Mouse (Mus musculus): Measurements from ENCODE around the gene Elp5. TPM values are rescaled to one million over a fixed set of nuclear protein-coding genes. Genes with fewer than 3 reads are reported as not detected.

The Elp5 gene
- polyA plus RNA-seq, 1 experiment from 2014 or later = 168 TPM

GRCm38 (mm10) chr11:70024151-70024514 lies 41.8 kb upstream of the Elp5 start:
- H3K9ac ChIP-seq (ENCODE audit: low read length) = peak overlapping the region; percentile 44
- peak overlapping the region; percentile 60 for H3K4me2 ChIP-seq (ENCODE audit: low read depth)
- ATAC-seq (ENCODE audit: insufficient read depth, low FRiP score, low TSS enrichment) (no peak), DNase-seq (ENCODE audit: low spot score) (no peak)
- H3K36me3 ChIP-seq (ENCODE audit: control insufficient read depth, insufficient read depth, low read length) = no peaks in the 10 kb centered on the region
- H3K9me3 ChIP-seq (ENCODE audit: control insufficient read depth, low read length) = no peaks in the 10 kb centered on the region
- H3K4me3 ChIP-seq (ENCODE audit: low read depth, low read length) = peak overlapping the region; percentile 35
- peaks cover 46% of the 10 kb centered on the region for H3K4me1 ChIP-seq (ENCODE audit: control insufficient read depth, insufficient read depth, low read length)
- WGBS = 20% methylated on average over 6 of the region's 6 CpGs
- peak overlapping the region; percentile 6; the same call in 1 of the 2 replicates for H3K27ac ChIP-seq (ENCODE audit: low read depth, low read length)
- no peaks in the 10 kb centered on the region for H3K27me3 ChIP-seq (ENCODE audit: control insufficient read depth, insufficient read depth, low read length)

GRCm38 (mm10) chr11:70023481-70024150 lies 41.3 kb upstream of the Elp5 start:
- ATAC-seq (ENCODE audit: insufficient read depth, low FRiP score, low TSS enrichment) (no peak), DNase-seq (ENCODE audit: low spot score) (peak; percentile 73)
- Histone ChIP-seq H3K27ac (ENCODE audit: low read depth, low read length) (no peak overlapping the region; the same call in 1 of the 2 replicates), H3K9ac (ENCODE audit: low read length) (peak overlapping the region; percentile 44), H3K27me3 (ENCODE audit: control insufficient read depth, insufficient read depth, low read length) (no peaks in the 10 kb centered on the region), H3K9me3 (ENCODE audit: control insufficient read depth, low read length) (no peaks in the 10 kb centered on the region), H3K4me1 (ENCODE audit: control insufficient read depth, insufficient read depth, low read length) (peaks cover 45% of the 10 kb centered on the region), H3K36me3 (ENCODE audit: control insufficient read depth, insufficient read depth, low read length) (no peaks in the 10 kb centered on the region), H3K4me2 (ENCODE audit: low read depth) (peak overlapping the region; percentile 60), H3K4me3 (ENCODE audit: low read depth, low read length) (peak overlapping the region; percentile 35)
- 6% methylated on average over 21 of the region's 29 CpGs for WGBS

- Histone ChIP-seq H3K4me3 (ENCODE audit: low read depth, low read length) (peak overlapping the region; percentile 27), H3K27ac (ENCODE audit: low read depth, low read length) (peak overlapping the region; percentile 69), H3K9me3 (ENCODE audit: control insufficient read depth, low read length) (no peaks in the 10 kb centered on the region), H3K27me3 (ENCODE audit: control insufficient read depth, insufficient read depth, low read length) (no peaks in the 10 kb centered on the region), H3K4me2 (ENCODE audit: low read depth) (peak overlapping the region; percentile 90), H3K4me1 (ENCODE audit: control insufficient read depth, insufficient read depth, low read length) (peaks cover 36% of the 10 kb centered on the region), H3K9ac (ENCODE audit: low read length) (peak overlapping the region; percentile 26), H3K36me3 (ENCODE audit: control insufficient read depth, insufficient read depth, low read length) (no peaks in the 10 kb centered on the region)
- 2% methylated on average over 40 of the region's 40 CpGs for WGBS
- peak; percentile 74 for ATAC-seq (ENCODE audit: insufficient read depth, low FRiP score, low TSS enrichment)
- peak; percentile 99 for DNase-seq (ENCODE audit: low spot score)
Measured at GRCm38 (mm10) chr11:70021264-70022132, 39.2 kb upstream of the Elp5 start.

- Histone ChIP-seq H3K9me3 (ENCODE audit: control insufficient read depth, low read length) (no peaks in the 10 kb centered on the region), H3K27me3 (ENCODE audit: control insufficient read depth, insufficient read depth, low read length) (no peaks in the 10 kb centered on the region), H3K27ac (ENCODE audit: low read depth, low read length) (peak overlapping the region; percentile 69), H3K4me3 (ENCODE audit: low read depth, low read length) (peak overlapping the region; percentile 27), H3K4me1 (ENCODE audit: control insufficient read depth, insufficient read depth, low read length) (peaks cover 29% of the 10 kb centered on the region), H3K9ac (ENCODE audit: low read length) (peak overlapping the region; percentile 26), H3K4me2 (ENCODE audit: low read depth) (peak overlapping the region; percentile 90), H3K36me3 (ENCODE audit: control insufficient read depth, insufficient read depth, low read length) (no peaks in the 10 kb centered on the region)
- ATAC-seq (ENCODE audit: insufficient read depth, low FRiP score, low TSS enrichment) (peak; percentile 72), DNase-seq (ENCODE audit: low spot score) (peak; percentile 85)
- WGBS = under 1% methylated on average over 8 of the region's 8 CpGs
Measured at GRCm38 (mm10) chr11:70020731-70021263, 38.5 kb upstream of the Elp5 start.

GRCm38 (mm10) chr11:70020022-70020631 lies 37.8 kb upstream of the Elp5 start:
- DNase-seq (ENCODE audit: low spot score) = no peak
- Histone ChIP-seq H3K4me3 (ENCODE audit: low read depth, low read length) (peak overlapping the region; percentile 67; the same call in 1 of the 2 replicates), H3K27ac (ENCODE audit: low read depth, low read length) (no peak overlapping the region; the same call in none of the 2 replicates), H3K36me3 (ENCODE audit: control insufficient read depth, insufficient read depth, low read length) (no peaks in the 10 kb centered on the region), H3K4me2 (ENCODE audit: low read depth) (peak overlapping the region; percentile 90), H3K9ac (ENCODE audit: low read length) (no peak overlapping the region), H3K9me3 (ENCODE audit: control insufficient read depth, low read length) (no peaks in the 10 kb centered on the region), H3K27me3 (ENCODE audit: control insufficient read depth, insufficient read depth, low read length) (no peaks in the 10 kb centered on the region), H3K4me1 (ENCODE audit: control insufficient read depth, insufficient read depth, low read length) (peaks cover 28% of the 10 kb centered on the region)
- WGBS = 15% methylated on average over 8 of the region's 8 CpGs
- no peak for ATAC-seq (ENCODE audit: insufficient read depth, low FRiP score, low TSS enrichment)

GRCm38 (mm10) chr11:70019495-70020021 lies 37.2 kb upstream of the Elp5 start:
- Histone ChIP-seq H3K4me2 (ENCODE audit: low read depth) (peak overlapping the region; percentile 90), H3K4me3 (ENCODE audit: low read depth, low read length) (peak overlapping the region; percentile 67), H3K27ac (ENCODE audit: low read depth, low read length) (no peak overlapping the region), H3K36me3 (ENCODE audit: control insufficient read depth, insufficient read depth, low read length) (no peaks in the 10 kb centered on the region), H3K27me3 (ENCODE audit: control insufficient read depth, insufficient read depth, low read length) (no peaks in the 10 kb centered on the region), H3K9ac (ENCODE audit: low read length) (no peak overlapping the region), H3K4me1 (ENCODE audit: control insufficient read depth, insufficient read depth, low read length) (peaks cover 31% of the 10 kb centered on the region), H3K9me3 (ENCODE audit: control insufficient read depth, low read length) (no peaks in the 10 kb centered on the region)
- no peak for ATAC-seq (ENCODE audit: insufficient read depth, low FRiP score, low TSS enrichment)
- whole genome bisulfite sequencing = 53% methylated on average over 2 of the region's 2 CpGs
- DNase-seq (ENCODE audit: low spot score) = no peak

- Histone ChIP-seq H3K36me3 (ENCODE audit: control insufficient read depth, insufficient read depth, low read length) (no peaks in the 10 kb centered on the region), H3K4me2 (ENCODE audit: low read depth) (peak overlapping the region; percentile 90), H3K27me3 (ENCODE audit: control insufficient read depth, insufficient read depth, low read length) (no peaks in the 10 kb centered on the region), H3K4me3 (ENCODE audit: low read depth, low read length) (peak overlapping the region; percentile 67), H3K9ac (ENCODE audit: low read length) (peak overlapping the region; percentile 78), H3K4me1 (ENCODE audit: control insufficient read depth, insufficient read depth, low read length) (peaks cover 27% of the 10 kb centered on the region), H3K9me3 (ENCODE audit: control insufficient read depth, low read length) (no peaks in the 10 kb centered on the region), H3K27ac (ENCODE audit: low read depth, low read length) (peak overlapping the region; percentile 78)
- ATAC-seq (ENCODE audit: insufficient read depth, low FRiP score, low TSS enrichment) = no peak
- 1% methylated on average over 20 of the region's 25 CpGs for WGBS
- DNase-seq (ENCODE audit: low spot score) = peak; percentile 82
Measured at GRCm38 (mm10) chr11:70018131-70018990, 36.0 kb upstream of the Elp5 start.

All from neural tube, embryonic 11.5 days (tissue).